Mouse (Mus musculus): ENCODE data around the gene Prlr. TPM values are rescaled to one million over a fixed set of nuclear protein-coding genes. Genes with fewer than 3 reads are reported as not detected.

Prlr gene
- total and polyA plus RNA-seq, 2 experiments from 2014 or later = 0.57 to 0.90 TPM

DNA sequence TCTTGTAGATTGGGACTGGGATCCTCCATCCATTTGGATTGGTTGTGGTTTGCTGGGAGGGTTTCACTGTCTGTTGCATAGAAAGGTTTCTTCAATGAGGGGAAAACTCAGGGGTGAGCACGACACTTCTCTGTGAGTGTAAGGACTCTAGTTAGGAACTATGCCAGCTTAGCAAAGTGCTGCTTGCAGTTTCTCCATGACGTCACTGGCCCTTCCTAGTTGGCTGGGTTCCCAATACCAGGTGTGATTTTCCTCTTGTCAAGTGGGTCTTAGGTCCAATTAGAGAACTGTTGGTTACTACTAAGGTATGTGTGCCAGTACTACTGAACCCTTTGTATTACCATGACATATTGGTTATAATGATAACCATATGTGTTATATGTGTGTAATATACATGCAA lies 51.6 kb downstream of the Prlr start:
- H3K4me3 ChIP-seq (ENCODE audit: low read depth, low read length) = no peak overlapping the region
- no peak for TF ChIP-seq CTCF (IDR thresholded peaks at IDR 0.05; ENCODE audit: low read depth)
- TF ChIP-seq EP300 (IDR thresholded peaks at IDR 0.05; ENCODE audit: low read depth) = no peak
- ATAC-seq (ENCODE audit: insufficient read depth, low read depth) = no peak

DNA sequence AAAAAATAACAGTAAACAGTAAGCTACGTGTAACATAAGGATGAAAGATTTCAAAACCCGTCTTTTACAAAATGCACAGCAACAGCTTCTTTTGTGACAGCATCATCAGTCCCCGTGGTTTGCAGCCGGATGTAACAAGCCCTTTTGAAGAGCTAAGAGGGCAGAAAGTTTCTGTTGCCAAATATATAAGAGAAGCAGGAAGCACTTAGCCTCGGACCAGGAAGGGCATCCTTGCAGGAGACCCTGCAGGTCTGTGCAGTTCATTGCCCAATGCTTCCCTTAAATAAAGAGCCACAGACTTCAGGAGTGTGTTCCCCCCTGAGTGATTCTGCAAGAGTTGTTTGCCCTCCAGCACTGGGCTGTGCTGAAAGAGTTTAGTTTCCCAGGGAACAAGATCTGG lies 58.9 kb downstream of the Prlr start:
- no peak overlapping the region for H3K4me3 ChIP-seq (ENCODE audit: low read depth, low read length)
- DNase-seq (ENCODE audit: low spot score) (no peak), ATAC-seq (ENCODE audit: insufficient read depth, low read depth) (no peak)
- WGBS = 66% methylated on average over 5 of the region's 5 CpGs
- H3K4me2 ChIP-seq (ENCODE audit: low read depth, low read length) = no peak overlapping the region
- no peaks in the 10 kb centered on the region for H3K4me1 ChIP-seq (ENCODE audit: control insufficient read depth, insufficient read depth)
- TF ChIP-seq EP300 (IDR thresholded peaks at IDR 0.05; ENCODE audit: low read depth) (no peak), CTCF (IDR thresholded peaks at IDR 0.05; ENCODE audit: low read depth) (no peak)
- no peak overlapping the region for H3K27ac ChIP-seq (ENCODE audit: low read depth)
- no peaks in the 10 kb centered on the region for H3K9me3 ChIP-seq (replicated peaks; ENCODE audit: control insufficient read depth, low read length)
- no peak overlapping the region for H3K9ac ChIP-seq (replicated peaks; ENCODE audit: low read depth, low read length)
- H3K27me3 ChIP-seq (ENCODE audit: control insufficient read depth, insufficient read depth, low read length) = no peaks in the 10 kb centered on the region
- no peaks in the 10 kb centered on the region for H3K36me3 ChIP-seq (replicated peaks; ENCODE audit: control insufficient read depth, insufficient read depth, low read length)

More for the DNA sequence above, 51.6 kb downstream of the Prlr start:
- Histone ChIP-seq H3K27ac (ENCODE audit: low read depth) (no peak overlapping the region), H3K9ac (replicated peaks; ENCODE audit: low read depth, low read length) (no peak overlapping the region), H3K4me2 (ENCODE audit: low read depth, low read length) (no peak overlapping the region), H3K4me1 (ENCODE audit: control insufficient read depth, insufficient read depth) (no peaks in the 10 kb centered on the region), H3K36me3 (replicated peaks; ENCODE audit: control insufficient read depth, insufficient read depth, low read length) (no peaks in the 10 kb centered on the region), H3K9me3 (replicated peaks; ENCODE audit: control insufficient read depth, low read length) (no peaks in the 10 kb centered on the region), H3K27me3 (ENCODE audit: control insufficient read depth, insufficient read depth, low read length) (no peaks in the 10 kb centered on the region)
- WGBS = 47% methylated on average over 2 of the region's 2 CpGs
- no peak for DNase-seq (ENCODE audit: low spot score)

DNA sequence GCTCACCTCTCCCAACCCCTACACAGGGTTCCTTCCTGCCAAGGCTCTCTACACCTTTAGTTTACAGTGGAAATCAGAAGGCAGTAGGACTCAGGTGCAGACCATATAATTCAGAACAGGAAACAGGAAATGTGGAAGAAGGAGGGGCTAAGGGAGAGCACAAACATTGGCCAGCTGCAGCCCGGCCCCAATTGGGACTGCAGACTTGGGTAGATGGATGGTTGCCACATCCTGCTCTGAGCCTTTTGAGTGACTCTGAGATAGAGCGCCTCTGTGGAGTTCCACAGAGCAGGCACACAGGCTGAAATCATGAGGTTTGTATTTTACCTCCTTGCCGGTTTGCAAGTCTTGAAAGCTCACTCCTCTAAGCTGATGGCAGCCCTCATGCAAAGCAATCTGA lies 59.8 kb downstream of the Prlr start:
- Histone ChIP-seq H3K9ac (replicated peaks; ENCODE audit: low read depth, low read length) (no peak overlapping the region), H3K27ac (ENCODE audit: low read depth) (peak overlapping the region; percentile 7; the same call in 1 of the 2 replicates), H3K9me3 (replicated peaks; ENCODE audit: control insufficient read depth, low read length) (no peaks in the 10 kb centered on the region), H3K27me3 (ENCODE audit: control insufficient read depth, insufficient read depth, low read length) (no peaks in the 10 kb centered on the region), H3K4me1 (ENCODE audit: control insufficient read depth, insufficient read depth) (no peaks in the 10 kb centered on the region), H3K4me3 (ENCODE audit: low read depth, low read length) (no peak overlapping the region), H3K4me2 (ENCODE audit: low read depth, low read length) (no peak overlapping the region), H3K36me3 (replicated peaks; ENCODE audit: control insufficient read depth, insufficient read depth, low read length) (no peaks in the 10 kb centered on the region)
- no peak for ATAC-seq (ENCODE audit: insufficient read depth, low read depth)
- DNase-seq (ENCODE audit: low spot score) = no peak
- no peak for TF ChIP-seq EP300 (IDR thresholded peaks at IDR 0.05; ENCODE audit: low read depth)
- 67% methylated on average over 3 of the region's 3 CpGs for WGBS

DNA sequence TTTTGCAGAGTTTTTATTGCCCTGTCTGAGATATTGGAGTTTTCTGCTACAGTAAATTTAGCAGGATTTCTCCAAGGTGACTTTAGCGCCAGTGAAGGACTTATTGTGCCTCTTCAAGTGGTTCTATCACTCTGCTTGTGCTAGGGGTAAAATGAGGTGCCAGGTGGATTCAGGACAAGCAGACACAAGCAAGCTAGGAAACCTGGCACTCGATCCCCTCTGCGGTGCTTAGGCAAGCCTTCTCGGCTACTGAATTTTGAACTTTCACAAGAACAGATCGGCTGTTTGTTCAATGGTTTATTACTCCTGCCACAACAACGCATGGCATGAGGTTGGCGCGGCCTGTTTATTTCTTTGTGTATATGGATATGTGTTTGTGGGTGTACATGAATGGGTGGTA lies 61.4 kb downstream of the Prlr start:
- no peaks in the 10 kb centered on the region for H3K27me3 ChIP-seq (ENCODE audit: control insufficient read depth, insufficient read depth, low read length)
- H3K36me3 ChIP-seq (replicated peaks; ENCODE audit: control insufficient read depth, insufficient read depth, low read length) = no peaks in the 10 kb centered on the region
- H3K9me3 ChIP-seq (replicated peaks; ENCODE audit: control insufficient read depth, low read length) = no peaks in the 10 kb centered on the region
- H3K4me1 ChIP-seq (ENCODE audit: control insufficient read depth, insufficient read depth) = no peaks in the 10 kb centered on the region
- WGBS = 87% methylated on average over 8 of the region's 8 CpGs
- H3K9ac ChIP-seq (replicated peaks; ENCODE audit: low read depth, low read length) = no peak overlapping the region
- no peak overlapping the region for H3K4me2 ChIP-seq (ENCODE audit: low read depth, low read length)
- DNase-seq (ENCODE audit: low spot score) (no peak), ATAC-seq (ENCODE audit: insufficient read depth, low read depth) (no peak)
- TF ChIP-seq CTCF (IDR thresholded peaks at IDR 0.05; ENCODE audit: low read depth) (no peak), EP300 (IDR thresholded peaks at IDR 0.05; ENCODE audit: low read depth) (no peak)
- H3K4me3 ChIP-seq (ENCODE audit: low read depth, low read length) = no peak overlapping the region
- no peak overlapping the region for H3K27ac ChIP-seq (ENCODE audit: low read depth)

DNA sequence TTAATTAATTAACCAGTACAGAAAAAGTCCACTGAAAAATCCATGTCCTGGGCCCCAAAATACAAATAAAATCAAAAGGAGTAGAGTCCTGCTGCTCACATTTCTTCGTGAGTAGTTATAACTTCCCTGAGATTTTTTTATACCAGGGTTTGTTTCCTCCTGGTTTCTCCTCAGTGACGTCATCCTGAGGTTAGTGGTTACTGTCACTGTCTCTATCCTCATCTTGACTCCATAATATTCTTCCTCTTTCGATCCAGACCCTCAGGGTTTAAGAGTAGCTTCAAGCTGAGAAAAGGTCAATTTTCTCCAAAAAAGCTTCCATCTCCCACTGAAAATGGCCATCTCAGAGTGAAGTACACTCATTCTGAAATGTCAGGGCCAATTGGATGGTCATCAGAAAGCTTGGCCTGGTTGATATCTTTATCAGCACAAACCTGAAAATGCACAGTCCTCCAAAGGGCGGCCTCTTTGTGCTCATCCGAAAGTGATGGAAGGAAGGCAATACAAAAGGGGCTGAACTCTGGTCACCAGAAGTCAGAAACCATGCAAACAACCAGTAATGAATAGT lies 63.3 kb downstream of the Prlr start:
- ATAC-seq (ENCODE audit: insufficient read depth, low read depth) = no peak
- 73% methylated on average over 5 of the region's 5 CpGs for WGBS
- Histone ChIP-seq H3K27me3 (ENCODE audit: control insufficient read depth, insufficient read depth, low read length) (no peaks in the 10 kb centered on the region), H3K9ac (replicated peaks; ENCODE audit: low read depth, low read length) (no peak overlapping the region), H3K9me3 (replicated peaks; ENCODE audit: control insufficient read depth, low read length) (no peaks in the 10 kb centered on the region), H3K4me1 (ENCODE audit: control insufficient read depth, insufficient read depth) (no peaks in the 10 kb centered on the region), H3K36me3 (replicated peaks; ENCODE audit: control insufficient read depth, insufficient read depth, low read length) (no peaks in the 10 kb centered on the region), H3K4me2 (ENCODE audit: low read depth, low read length) (no peak overlapping the region), H3K27ac (ENCODE audit: low read depth) (no peak overlapping the region), H3K4me3 (ENCODE audit: low read depth, low read length) (no peak overlapping the region)
- TF ChIP-seq CTCF (IDR thresholded peaks at IDR 0.05; ENCODE audit: low read depth) = no peak
- no peak for TF ChIP-seq EP300 (IDR thresholded peaks at IDR 0.05; ENCODE audit: low read depth)
- no peak for DNase-seq (ENCODE audit: low spot score)

DNA sequence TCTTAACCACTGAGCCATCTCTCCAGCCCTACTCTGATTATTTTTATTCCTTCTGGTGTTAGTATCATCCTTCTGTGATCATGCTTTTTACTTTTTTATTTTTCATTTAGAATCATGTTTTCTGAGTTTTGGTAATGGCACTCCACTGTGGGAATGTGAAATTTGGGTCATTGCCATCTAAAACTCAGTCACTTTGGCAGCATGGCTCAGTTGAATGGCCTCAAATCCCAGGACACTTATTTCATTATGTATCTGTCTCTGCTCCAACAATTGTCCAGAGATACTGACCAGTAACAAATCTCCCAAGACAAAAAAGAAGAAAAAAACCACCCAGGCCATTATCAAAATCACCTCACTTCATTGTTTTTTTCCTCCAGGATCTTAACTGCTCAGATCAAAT lies 65.2 kb downstream of the Prlr start:
- H3K9ac ChIP-seq (replicated peaks; ENCODE audit: low read depth, low read length) = no peak overlapping the region
- no peak overlapping the region for H3K4me2 ChIP-seq (ENCODE audit: low read depth, low read length)
- TF ChIP-seq EP300 (IDR thresholded peaks at IDR 0.05; ENCODE audit: low read depth) = no peak
- TF ChIP-seq CTCF (IDR thresholded peaks at IDR 0.05; ENCODE audit: low read depth) = no peak
- DNase-seq (ENCODE audit: low spot score) (no peak), ATAC-seq (ENCODE audit: insufficient read depth, low read depth) (no peak)
- no peaks in the 10 kb centered on the region for H3K9me3 ChIP-seq (replicated peaks; ENCODE audit: control insufficient read depth, low read length)
- H3K4me1 ChIP-seq (ENCODE audit: control insufficient read depth, insufficient read depth) = no peaks in the 10 kb centered on the region
- H3K27me3 ChIP-seq (ENCODE audit: control insufficient read depth, insufficient read depth, low read length) = no peaks in the 10 kb centered on the region
- H3K36me3 ChIP-seq (replicated peaks; ENCODE audit: control insufficient read depth, insufficient read depth, low read length) = no peaks in the 10 kb centered on the region
- H3K4me3 ChIP-seq (ENCODE audit: low read depth, low read length) = no peak overlapping the region
- H3K27ac ChIP-seq (ENCODE audit: low read depth) = no peak overlapping the region

All from heart, postnatal 0 days (tissue).